Mouse (Mus musculus) right cerebral cortex, postnatal 4 days (tissue): ENCODE data around the gene Tubb4b.

Experiments used
- DNase-seq: peaks from one replicate; pipeline ENCODE4 v3.0.0-alpha.2; 2022

The Tubb4b gene

DNA sequence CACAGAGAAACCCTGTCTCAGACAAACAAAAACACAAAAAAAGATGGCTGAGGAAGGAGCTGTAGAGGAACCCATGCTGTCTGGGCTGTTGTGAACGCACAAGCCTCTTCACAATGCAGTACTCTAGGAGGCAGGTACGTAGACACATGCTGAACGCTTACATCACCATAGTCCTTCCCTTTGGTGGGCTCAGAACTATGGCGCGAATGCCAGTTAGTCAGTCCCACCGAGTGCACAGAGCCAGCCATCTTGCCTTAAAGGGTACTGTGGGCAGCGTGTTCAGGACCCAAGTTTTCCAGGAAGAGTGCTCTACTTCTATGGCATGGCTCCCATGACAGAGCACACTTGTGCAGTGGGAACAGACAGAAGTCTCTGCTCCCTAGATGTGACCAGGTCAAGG lies 40.0 kb downstream of the Tubb4b start:
- no peak for DNase-seq

DNA sequence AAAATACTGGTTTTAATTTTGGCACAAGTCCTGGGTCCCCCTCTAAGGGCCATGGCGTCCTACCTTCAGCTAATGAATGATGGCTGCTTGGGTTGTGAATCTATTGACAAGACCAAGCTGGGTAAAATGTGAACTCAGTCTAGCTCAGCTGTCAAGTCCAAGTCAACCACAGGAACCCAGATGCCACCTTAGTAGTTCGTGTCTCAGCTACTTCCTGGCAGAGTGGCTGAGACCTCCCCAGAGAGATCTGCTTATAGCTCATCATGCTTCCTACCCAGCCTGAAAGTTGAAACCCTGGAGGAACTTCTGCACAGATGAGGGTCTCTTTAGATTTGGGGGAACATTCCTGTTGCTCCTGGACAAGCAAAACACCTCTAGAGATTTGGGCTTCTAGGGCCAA lies 41.2 kb downstream of the Tubb4b start:
- DNase-seq = no peak

DNA sequence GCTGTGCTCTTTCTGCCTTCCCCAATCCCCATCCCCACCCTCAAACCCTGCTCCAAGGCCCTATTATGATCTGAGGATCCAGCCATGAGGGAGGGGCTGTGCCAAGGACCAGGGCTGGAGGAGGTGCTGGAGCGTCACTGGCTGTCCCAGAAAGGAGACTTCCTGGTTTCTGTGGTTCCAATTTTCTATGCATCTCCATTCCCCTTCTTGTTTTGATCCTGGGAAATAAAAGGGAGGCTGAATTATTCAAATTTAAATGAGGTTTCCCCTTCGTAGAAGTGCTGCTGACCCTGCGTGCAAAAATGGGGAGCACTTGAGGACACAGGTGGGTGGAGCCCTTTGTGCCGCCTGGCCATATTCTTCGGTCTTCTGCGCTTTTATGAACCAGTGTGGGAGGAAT lies 41.8 kb downstream of the Tubb4b start:
- no peak for DNase-seq

DNA sequence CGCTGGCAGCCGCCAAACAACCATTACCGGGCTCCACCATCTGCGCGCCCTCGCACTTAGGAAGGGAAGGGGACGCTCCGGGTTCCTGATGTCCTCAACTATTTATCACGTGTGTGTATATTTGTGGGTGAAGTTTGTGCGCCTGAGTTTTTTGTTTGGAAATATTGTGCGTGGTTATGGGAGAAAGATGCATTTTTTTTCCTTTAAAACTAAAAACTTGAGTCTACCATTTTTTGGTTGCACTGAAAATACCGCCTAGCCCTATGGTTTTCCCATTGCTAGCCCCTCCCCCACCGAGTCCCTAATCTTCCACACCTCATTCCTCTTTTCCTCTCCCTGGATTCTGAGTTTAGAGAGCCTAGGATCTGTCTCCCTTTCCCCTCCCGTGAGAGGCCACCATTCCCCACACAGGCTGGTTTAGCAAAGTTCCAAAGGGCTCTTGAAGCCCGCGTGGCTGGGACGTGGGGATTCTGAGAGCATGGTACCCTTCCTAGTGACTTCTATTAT lies 42.6 kb downstream of the Tubb4b start:
- DNase-seq = no peak

DNA sequence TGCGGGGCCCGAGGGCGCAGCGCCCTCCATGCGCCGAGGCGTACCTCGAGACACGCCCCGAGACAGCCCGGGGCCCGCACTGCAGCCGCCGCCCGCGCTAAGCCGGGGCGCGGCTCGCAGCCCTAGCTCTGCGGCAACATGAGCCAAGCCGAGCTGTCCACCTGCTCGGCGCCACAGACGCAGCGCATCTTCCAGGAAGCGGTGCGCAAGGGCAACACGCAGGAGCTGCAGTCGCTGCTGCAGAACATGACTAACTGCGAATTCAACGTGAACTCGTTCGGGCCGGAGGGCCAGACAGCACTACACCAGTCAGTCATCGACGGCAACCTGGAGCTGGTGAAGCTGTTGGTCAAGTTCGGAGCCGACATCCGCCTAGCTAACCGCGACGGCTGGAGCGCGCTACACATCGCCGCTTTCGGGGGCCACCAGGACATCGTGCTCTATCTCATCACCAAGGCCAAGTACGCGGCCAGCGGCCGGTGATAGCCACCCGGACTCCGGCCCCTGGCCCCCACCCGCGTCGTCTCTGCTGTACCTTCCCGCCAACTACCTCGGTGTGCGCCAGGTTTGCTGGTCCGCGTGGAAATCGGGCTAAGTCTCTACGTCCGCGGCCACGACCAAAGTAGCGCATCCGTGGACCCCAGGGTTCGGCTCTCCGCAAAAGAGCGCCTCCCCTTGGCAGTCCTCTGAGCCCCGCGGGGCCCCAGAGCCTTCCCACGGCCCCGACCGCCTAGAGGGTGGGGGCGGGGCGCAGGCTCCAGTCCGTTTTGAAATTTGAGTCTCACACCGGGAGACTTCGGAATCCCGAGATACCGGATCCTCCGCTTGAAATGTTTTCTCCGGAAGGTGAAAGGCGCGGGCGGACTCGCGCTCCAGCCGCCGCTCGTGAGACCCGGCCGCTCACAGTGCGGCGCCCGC lies 43.3 kb downstream of the Tubb4b start:
- DNase-seq = peak; percentile 51

DNA sequence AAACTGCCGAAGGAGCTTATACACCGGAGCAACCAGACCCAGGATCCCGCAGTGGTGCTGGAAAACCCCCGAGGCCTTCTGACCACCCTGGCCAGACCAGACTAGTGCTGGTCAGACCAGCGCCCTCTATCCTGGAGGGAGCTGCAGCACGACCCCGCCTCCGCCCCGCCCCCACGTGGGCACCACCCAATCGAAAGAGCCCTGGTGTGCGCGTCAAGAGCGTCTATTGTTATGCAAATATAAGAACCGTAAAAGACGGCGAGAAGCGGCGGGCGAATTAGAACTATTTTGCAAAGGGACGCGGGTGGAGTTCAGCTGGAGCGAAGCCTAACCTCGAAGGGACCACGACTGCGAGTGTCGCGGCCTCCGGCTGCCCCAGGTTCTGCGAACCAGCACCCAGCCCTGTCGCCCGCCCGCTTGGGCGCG lies 44.0 kb downstream of the Tubb4b start, which contains the start of gene Nrarp:
TSS of gene Nrarp (plus strand) at position 281 of the 426 bp plus-strand sequence.
- peak; percentile 95 for DNase-seq

DNA sequence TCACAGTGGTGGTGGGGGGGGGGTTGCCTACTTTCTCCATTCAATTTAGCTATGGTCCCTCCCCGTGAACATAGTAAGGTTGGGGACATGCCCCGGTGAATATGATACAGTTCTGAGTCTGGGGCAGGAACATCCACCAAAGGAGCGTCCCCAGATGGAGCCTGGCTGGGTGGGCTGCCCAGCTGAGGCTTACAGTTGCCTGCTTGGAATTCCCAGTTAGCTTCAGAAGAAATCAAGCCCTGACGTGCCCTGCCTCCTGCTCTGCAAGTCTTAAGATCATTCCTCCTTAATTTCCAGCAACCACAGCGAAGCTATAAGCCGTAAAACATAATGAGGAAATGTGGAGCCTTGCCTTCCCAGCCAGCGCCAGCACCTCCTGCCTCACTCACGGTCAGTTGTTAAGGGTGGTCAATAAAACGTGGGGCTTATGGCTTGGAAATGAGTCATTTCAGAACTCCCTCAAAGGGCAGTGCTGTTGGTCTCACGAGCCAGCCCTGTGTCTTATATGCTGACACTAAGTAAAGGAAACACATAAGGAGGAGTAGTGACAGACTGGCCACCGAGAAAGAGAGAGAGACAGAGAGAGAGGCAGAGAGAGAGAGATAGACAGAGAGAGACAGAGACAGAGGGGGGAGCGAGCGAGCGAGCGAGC lies 44.8 kb downstream of the Tubb4b start:
- DNase-seq = no peak

DNA sequence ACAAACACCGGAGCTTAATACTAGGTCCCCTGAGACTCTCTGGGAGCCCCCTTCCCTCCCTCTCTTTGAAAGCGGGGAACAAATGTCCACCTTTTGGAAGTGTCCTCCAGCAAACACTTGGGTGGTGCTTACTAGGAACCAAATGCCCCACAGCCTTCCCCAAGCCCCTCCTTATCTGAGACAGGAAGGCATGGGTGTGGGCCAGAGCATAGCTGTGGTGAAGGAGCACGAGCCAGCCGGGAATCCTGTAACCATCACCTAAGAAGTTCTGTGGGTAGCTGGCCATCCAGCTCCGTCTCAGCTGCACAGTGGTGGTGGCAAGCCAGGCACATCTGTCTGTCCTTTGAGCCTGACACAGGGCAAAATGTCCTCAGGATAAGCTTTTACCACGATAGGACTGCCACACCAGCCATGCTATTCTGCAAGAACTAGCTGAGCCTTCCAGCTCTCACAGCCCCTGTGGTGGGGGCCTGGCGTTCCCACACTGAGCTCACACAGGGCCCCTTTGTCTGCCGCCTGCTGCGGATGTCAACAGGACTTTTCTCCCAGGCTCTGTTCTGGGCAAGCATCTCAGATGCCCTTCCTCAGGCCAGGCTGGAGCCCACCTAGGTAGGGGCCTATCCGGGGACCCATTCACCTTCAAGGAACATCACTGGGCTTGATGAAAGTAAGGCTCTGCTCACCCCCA lies 46.1 kb downstream of the Tubb4b start:
- DNase-seq = no peak

DNA sequence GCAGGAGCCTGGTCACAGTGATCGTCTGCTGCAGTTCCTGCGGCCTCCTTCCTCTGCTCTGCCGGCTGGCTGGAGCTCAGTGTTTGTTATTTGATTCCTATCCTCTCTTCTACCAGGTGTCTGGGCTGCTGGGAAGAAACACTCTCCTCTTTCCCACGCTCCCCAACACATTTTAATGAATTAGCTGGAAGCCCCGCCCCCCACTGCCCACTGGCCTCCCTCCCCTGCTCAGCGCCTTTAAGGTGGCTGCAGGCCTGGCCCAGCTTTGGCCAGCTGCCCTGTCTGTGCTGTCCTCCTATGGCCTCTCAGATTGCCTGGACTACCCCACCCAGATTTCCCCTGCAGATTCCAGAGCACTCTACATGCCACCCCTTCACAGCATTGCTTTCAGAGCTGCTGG lies 46.8 kb downstream of the Tubb4b start:
- peak; percentile 79 for DNase-seq

DNA sequence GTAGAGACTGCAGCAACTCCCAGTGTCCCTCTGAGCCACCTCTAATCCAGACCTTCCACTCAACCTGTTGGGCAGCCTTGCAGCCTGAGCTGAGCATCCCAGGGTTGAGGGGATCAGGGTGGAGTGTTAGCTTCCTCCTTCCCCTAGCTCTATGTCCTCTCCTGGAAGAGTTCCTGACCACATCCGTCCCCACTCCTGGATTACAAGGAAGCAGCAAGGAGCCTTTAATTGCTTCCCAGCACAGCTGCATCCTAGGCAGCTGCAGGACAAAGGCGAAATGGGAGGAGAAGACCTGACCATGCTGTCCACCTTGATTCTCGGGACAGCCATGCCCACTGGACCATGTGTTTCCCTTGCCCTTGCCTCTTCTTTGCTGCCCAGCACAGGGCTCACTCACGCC lies 47.4 kb downstream of the Tubb4b start:
- DNase-seq = no peak

DNA sequence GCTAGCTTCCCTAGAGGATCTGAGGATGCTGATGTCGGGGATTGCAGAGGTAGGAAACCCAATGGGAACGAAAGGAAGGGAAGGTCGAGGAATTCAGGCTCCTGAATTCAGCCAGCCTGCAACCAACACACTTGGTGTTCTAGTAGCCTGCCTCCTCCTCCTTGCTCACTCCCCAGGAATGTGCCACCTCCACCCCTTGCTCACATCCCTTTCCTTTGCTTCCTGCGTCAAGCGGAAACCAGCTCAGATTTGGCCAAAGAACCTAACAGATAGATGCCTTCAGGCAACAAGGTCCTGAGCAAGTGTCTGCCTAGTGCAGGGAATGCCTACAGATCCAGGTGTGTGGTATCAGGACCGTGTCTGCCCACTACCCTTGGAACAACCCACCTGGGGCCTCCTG lies 47.9 kb downstream of the Tubb4b start:
- no peak for DNase-seq

DNA sequence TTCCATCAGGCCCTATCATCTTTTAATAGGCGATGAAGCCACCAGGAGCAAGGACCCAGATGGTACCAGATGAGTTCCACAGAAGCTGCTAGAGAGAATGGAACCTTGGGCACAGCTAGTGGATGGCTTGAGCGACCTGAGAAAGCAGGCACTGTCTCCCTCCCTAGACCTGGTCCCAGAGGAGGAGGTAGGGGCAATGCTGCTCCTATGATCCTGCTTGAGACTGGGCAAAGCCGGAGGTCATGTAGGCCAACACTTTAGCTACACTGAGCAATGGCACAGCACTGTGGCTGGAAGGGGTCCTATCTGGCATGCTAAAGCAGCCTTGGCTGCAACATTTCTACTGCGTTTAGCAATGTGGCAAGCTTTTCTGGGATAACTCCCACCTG lies 48.8 kb downstream of the Tubb4b start:
- DNase-seq = no peak

DNA sequence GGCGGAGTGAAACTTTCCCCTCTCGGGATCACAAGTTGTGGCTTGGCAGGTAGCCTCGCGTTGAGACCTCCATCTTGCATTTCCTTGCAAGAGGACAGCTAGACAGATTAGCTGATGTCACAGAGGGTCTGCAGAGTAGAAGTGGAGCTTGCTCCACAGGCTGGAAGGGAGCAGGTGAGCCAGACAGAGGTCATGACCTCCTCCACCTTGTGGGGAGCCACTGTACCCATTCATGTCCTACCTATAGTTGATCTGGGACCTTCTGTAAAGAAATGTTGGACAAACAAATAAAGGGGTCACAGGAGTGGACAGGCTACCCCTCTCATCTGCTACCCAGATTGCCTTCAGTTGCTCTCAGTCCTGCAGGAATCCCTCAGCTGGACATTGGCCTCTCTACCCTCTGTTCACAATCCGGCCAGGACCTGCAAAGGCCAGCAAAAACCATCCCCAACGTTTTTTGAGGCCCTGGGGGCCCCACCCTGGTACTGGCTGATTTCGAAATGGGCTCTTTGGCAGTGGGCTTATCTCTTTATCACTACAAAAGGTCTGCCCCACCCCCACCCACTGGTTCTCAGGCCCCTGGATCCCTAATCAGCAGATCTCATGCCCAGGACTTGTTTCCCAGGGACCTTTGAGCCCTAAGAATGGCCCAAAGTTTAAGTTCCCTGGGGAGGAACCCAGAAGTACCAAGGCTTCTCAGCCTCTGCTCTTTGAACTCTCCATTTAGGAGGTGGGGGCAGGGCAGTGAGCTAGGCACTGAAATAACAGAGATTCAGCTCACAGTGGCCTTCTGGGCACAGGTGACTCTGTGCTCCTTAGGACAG lies 49.4 kb downstream of the Tubb4b start:
- no peak for DNase-seq

DNA sequence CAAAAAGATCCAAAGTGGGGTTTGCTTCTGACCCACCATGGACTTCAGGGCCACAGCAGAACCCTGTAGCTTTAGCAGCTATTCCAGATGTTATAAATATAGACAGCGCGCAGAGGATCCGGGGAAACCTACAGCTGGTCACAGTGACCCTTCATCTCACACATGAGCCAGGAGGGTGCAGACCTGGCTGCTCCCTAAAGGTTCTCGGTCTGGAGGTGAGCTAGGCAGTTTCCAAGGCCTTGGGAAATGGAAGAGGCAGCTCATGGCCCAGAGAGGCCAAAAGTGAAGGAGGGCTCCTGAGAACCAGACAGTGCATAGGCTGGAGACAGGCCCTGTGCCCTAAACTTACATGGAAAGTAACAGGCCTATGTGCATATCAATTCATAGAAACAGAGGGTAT lies 50.7 kb downstream of the Tubb4b start:
- DNase-seq = no peak

DNA sequence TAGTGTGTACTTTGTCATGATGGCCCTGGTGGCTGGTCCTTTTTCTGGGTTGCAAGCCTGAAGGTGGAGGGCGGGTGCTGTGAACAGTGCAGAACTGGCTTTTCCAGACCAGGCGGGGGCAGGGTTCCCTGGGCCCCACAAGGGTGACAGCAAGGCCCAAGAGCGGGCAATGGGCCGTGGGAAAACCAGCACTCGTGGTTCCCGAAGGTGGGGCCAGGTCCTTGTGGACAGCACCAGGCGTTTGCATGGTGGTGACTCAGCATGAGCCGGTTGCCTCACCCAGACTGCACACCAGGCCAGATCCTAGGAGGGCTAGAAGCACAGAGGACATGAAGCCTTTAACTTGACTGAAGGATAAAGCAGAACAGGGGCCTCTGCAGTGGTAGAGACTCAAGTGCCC lies 51.9 kb downstream of the Tubb4b start:
- DNase-seq = no peak
